Mouse (Mus musculus) gastrocnemius, postnatal 36 days (tissue): ENCODE results near the gene Mup21. TPM values are rescaled to one million over a fixed set of nuclear protein-coding genes. Genes with fewer than 3 reads are reported as not detected.
"Not testable (repeated sequence)": the region's sequence is repeated elsewhere in the genome, so short reads cannot be mapped to it uniquely, and the experiment has no call there.

Source experiments
- DNase-seq, 2 experiments: peaks; one replicate each; pipeline ENCODE4 v3.0.0; 2022
- intact Hi-C: fragments of 180-260 bp; cut with DNase I; formaldehyde crosslinking; loops from one replicate; pipeline ENCODE4 v1.15.1; 2025
- long read RNA-seq, 2 experiments: library from polyadenylated mRNA; stranded (forward); transcript quantifications; one replicate each; pipeline ENCODE4 v2.0.0; 2021
- total RNA-seq, 2 experiments: library from RNA; stranded (reverse); gene quantifications; 2 replicates each; pipeline ENCODE4 v1.2.3; 2021

Gene Mup21
- not detected for total RNA-seq
- long read RNA-seq, experiment 1 = 0 reads
- long read RNA-seq, experiment 2 = 0 reads

DNA sequence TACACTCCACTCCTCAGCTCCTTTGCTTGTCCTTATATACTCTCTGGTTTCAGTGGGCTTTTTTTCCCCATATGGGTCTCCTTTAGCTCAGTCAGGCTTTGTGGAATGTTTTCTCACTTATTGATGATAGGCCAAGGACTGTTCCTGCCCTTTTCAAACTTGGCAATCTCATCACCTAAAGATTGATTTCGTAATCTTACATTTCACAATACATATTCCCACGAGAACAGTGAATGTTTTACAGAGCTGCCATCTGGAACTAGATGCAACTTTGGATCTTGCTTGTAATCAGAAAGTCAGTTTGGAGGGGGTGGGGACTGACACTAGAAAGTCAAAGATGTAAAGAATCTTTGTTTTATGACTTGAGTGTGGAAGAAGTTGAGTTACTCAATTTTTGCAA, at the start of gene Mup21:
TSS of gene Mup21 (minus strand) at position 53 of the 400 bp plus-strand sequence.
- no peak for DNase-seq
- intact Hi-C loops = no loop called here

DNA sequence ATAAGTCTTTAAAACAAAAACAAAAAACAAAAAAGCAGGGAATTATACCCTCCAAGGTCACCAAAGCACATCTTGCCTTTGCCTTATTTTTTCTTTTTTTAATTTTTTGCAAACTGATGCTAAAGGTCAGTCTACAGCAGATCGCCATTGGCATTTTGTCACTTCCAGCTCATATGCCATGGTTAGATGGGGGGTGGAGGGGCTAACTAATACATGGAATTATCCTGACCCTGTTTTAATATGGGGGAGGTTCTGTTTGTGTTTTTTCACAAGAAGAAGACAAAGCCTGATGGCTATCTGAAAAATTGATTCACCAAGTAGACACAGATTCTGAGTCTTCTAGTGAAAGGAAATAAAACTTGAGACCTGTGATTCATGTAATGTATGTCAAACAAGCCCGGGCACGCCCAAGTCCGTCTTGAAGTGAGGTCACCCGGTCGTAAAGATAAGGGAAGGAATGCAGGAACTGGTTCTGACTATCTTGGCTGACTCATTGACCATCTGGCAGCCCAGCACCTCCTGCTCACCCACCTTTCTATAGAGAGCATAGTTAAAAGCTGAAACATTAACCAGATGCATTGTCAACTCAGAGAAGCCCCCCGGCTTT, 49.4 kb upstream of the Mup21 start:
- intact Hi-C loops = no loop called here
- no peak for DNase-seq

DNA sequence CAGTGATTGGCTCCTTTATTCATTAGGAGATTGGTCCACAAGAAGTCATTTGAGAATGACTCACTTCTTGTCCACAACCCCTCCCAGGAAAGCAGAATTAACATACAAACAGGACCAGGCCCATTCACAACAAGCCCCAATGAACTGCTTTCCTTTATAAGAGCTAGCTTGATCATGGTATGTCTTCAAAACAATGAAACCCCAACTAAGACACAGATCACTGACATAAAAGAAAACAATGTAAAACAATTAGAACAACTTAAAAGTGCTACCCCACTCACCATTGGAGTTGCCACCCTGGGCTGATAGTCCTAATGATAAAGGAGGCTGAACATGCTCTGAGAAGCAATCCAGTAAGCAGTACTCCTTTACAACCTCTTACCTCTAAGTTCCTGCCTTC, 38.1 kb upstream of the Mup21 start:
- intact Hi-C loops = no loop called here
- DNase-seq = no peak

DNA sequence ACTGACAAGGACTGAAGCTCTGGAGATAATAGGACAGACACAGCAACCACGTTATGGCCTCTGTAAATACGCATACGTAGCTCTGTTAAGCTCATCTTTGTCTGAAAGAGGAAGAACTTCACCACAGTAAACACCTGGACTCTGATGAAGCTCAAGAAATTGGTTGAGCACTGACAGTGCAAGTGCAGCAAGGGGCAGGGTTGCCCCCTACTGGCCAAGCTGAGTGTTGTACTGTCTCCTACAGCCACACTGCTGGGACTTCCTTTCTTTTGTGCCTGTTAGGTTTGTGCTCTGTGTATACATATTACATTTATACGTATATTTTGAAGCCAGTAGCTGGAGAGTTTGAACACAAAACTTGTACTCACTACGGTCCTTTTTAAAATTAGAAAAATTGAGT, 26.6 kb upstream of the Mup21 start:
- intact Hi-C loops = no loop called here
- DNase-seq = no peak

DNA sequence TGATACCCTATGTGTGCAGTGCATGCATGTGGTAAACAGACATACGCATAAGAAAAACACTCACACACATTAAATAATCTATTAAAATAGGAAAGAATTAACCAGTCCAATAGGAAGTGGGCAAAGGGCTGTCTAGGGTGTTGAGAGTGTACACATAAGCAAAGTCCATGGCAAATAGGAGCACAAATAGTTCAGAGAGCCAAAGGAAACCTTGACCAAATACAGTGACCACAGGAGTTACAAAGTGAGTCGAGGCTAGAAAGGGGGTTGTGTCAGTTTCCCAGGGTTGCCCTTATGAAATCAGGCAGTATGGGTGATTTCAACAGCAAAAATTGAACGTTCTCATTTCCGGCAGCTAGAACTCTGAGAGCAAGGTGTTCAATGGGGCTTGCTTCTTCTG, 23.8 kb upstream of the Mup21 start:
- intact Hi-C loops = no loop called here
- DNase-seq = no peak

DNA sequence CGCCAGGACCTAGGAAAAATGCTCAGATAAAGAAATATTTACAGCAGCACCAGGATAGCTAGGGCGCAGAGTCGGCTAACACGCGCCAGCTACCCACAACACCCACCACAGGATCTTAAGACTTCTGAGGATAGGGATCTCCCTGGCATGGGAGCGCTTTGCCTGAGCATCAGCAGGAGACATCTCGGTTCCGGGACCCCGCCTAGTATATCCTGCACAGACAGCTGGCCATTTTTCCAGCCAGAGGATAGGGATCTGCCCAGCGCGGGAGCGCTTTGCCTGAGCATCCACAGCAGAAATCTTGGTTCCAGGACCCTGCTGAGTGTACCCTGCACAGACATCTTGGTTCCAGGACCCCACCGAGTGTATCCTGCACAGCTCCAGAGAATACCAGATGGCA, 17.0 kb upstream of the Mup21 start:
- intact Hi-C loops, DNase-seq: not testable (repeated sequence)

DNA sequence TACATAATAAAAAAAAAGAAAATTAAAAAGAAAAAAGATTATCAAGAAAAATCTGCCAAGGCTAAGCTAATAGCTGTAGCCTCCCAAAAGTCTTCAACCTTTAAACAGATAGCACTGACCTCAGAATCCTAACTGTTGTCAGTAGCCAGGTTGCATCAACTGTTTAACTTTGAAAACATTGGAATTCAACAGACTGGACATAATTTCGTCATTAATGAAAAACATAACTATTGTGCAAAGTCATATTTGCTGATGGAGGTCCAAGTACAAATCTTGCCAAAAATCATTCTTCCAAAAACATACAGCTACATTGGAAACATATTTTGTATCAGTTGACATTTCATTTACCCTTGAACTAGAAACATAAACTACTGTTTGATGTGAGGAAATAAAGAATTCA, 7.7 kb upstream of the Mup21 start:
- DNase-seq = no peak
- intact Hi-C loops = no loop called here

DNA sequence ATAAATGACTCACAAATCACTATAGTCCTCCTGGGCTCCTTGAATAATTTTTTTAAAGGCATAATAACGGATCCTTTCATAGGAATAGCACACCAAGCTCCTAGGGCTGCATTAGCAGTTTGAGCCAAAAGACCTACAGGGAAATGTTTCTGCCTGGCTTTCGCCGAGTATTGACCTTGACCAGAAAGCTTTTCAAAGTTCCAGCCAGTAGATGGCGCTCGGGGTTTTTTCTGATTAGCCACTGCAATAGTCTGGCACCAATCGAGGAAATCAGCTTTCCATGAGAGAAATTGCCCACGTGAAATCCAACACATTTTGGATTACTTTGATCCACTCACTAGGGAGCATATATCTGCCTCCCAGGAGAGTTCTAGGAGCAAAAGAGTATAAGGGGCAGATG, 17.0 kb downstream of the Mup21 start:
- intact Hi-C loops = no loop called here
- peak in 1 of 2 experiments; percentile 27 for DNase-seq

DNA sequence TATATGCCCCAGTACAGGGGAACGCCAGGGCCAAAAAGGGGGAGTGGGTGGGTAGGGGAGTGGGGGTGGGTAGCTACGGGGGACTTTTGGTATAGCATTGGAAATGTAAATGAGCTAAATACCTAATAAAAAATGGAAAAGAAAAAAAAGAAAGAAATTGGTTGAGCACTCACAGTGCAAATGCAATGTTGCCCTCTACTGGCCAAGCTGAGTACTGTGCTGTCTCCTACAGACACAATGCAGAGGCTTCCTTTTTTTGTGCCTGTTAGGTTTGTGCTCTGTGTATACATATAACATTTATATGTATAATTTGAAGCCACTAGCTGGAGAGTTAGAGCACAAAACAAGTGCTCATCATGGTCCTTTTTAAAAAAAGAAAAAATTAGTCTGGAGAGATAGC, 47.3 kb downstream of the Mup21 start:
- intact Hi-C loops, DNase-seq: not testable (repeated sequence)

Other genes starting within 250 kb of the Mup21 start
- not detected for gene Mup20, start 96.7 kb downstream of the Mup21 start, total RNA-seq
- gene Mup3, start 63.5 kb downstream of the Mup21 start, total RNA-seq = 1 to 10 TPM in 1 of 2 experiments, not detected in 1; 1.1 TPM
- gene Zfp37, start 80.2 kb upstream of the Mup21 start, total RNA-seq = 1 to 10 TPM in 1 of 2 experiments, under 1 TPM in 1; 0.72 to 1.2 TPM
- gene Slc31a2, start 111.7 kb upstream of the Mup21 start, total RNA-seq = 1 to 10 TPM; 4.1 to 4.4 TPM
- 10 to 100 TPM; 11.4 to 11.6 TPM for gene Fkbp15, start 209.7 kb upstream of the Mup21 start, total RNA-seq
- gene Slc31a1, start 209.9 kb upstream of the Mup21 start, total RNA-seq = 10 to 100 TPM; 10.2 to 10.3 TPM